Mouse (Mus musculus) common myeloid progenitor, adult 5-6 weeks (primary cell): ENCODE measurements around the gene Klrb1a. TPM values are rescaled to one million over a fixed set of nuclear protein-coding genes. Genes with fewer than 3 reads are reported as not detected.
A peak's percentile ranks its signal among the peaks of the same experiment; 100 is the strongest.
"Not testable (repeated sequence)": the region's sequence is repeated elsewhere in the genome, so short reads cannot be mapped to it uniquely, and the experiment has no call there.

Experiments
- ATAC-seq: replicated peaks from 2 replicates; pipeline ENCODE4 v1.8.0; 2016; ENCODE audit warnings: low read depth, mild to moderate bottlenecking, moderate TSS enrichment, inconsistent platforms; ENCODE audit not compliant: poor library complexity, severe bottlenecking
- total RNA-seq: library from RNA; stranded (forward); fragments of 200-1000, 187-1606 nt; gene quantifications from 2 replicates; pipeline ENCODE4 v1.2.3, GENCODE M21; 2017

The Klrb1a gene
- total RNA-seq, result not detected in 2 replicates

GRCm38 (mm10) chr6:128623433-128623832, at the start of gene Klrb1a:
Gene Klrb1a (minus strand): TSS chr6:128623533.
- ATAC-seq, result not testable (repeated sequence)

DNA sequence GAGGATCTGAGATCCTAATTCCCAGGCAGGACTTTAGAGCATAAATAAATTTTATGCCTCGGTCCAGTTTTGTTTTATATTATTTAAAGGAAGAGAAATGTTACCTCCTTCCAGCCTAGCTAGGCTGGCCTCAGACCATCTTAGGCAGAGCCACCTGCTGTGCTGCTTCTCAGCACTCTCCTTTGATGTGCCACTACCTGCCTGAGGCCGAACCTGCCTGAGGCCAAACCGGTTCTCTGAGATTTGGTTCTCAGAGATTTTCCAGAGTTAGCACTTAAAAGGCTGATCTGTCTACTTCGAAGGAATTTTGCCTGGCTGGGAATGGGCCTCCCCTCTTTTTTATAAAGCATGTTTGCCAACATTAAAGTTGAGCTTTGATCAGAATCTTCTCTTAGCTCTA, 46.6 kb upstream of the Klrb1a start:
- no peak for ATAC-seq

GRCm38 (mm10) chr6:128662206-128662605, 38.9 kb upstream of the Klrb1a start, which contains the start of gene Clec2h:
Gene Clec2h (plus strand): TSS chr6:128662385.
- ATAC-seq, result peak; percentile 54

- no peak for ATAC-seq
These were observed 37.9 kb upstream of the Klrb1a start for GRCm38 (mm10) chr6:128661249-128661648.

DNA sequence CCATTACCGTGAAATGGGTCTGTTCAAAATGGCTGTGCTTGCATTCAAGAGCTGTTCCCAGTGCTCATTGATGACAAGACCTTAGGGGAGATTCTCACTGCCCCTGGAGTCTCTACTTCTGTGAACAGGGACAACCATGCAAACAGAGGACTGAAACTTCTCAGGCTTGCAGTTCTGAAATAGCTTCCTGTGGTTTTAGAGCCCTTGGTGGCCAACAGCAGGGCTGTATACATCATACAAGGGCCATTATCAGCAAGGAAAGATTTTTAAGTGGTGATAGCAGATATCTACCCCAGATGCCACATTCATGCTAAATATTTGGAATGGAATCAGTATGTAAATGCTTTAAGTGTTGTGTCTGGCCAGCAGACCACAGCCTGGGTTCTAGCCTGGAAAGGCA, 29.6 kb upstream of the Klrb1a start:
- peak; percentile 68 for ATAC-seq

GRCm38 (mm10) chr6:128650827-128651226, 27.5 kb upstream of the Klrb1a start:
- ATAC-seq, result not testable (repeated sequence)

- ATAC-seq, result no peak
These were observed 26.9 kb upstream of the Klrb1a start for GRCm38 (mm10) chr6:128650187-128650586.

DNA sequence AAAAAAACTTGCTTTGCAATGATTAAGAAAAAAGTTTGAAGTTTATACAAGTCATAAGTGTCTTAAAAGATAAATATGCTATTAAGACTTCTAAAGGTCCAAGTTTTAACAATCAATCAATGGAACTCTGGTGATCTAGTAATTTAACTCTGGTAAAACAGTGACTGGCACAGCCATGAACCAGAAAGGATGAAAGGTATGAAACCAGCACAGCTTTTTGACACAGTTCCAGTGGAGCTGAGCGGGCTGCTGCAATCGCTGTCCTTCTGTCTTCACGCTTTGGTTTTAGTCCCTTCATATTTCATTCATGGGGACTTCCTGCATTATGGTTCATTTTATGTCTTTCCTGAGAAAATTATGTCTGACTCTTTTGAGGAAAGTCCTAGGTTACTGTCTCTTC, 26.3 kb upstream of the Klrb1a start:
- no peak for ATAC-seq

DNA sequence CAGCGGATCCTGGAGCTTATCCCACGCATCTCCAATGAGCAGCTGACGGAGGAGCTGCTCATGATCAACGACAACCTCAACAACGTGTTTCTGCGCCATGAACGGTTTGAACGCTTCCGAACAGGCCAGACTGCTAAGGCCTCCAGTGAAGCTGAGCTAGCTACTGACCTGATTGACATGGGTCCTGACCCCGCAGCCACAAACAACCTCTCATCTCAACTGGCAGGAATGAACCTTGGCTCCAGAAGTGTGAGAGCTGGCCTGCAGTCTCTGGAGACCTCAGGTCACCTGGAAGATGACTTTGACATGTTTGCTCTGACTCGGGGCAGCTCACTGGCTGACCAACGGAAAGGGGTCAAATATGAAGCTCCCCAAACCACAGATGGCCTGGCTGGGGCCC, 22.4 kb upstream of the Klrb1a start:
- ATAC-seq, result not testable (repeated sequence)

- ATAC-seq, result peak; percentile 59
These were observed 21.4 kb upstream of the Klrb1a start for GRCm38 (mm10) chr6:128644694-128645093.

- no peak for ATAC-seq
These were observed 20.7 kb upstream of the Klrb1a start for GRCm38 (mm10) chr6:128643999-128644398.

GRCm38 (mm10) chr6:128641116-128641716, 17.9 kb upstream of the Klrb1a start:
- peak; percentile 39; the same call in 1 of the 2 replicates for ATAC-seq

- ATAC-seq, result no peak
These were observed 17.3 kb upstream of the Klrb1a start for GRCm38 (mm10) chr6:128640673-128641072.

- not testable (repeated sequence) for ATAC-seq
These were observed 7.9 kb upstream of the Klrb1a start for GRCm38 (mm10) chr6:128630912-128631905.

- ATAC-seq, result peak; percentile 95
These were observed 6.7 kb upstream of the Klrb1a start for GRCm38 (mm10) chr6:128629771-128630739.

- not testable (repeated sequence) for ATAC-seq
These were observed 1.9 kb upstream of the Klrb1a start for GRCm38 (mm10) chr6:128625246-128625645.

DNA sequence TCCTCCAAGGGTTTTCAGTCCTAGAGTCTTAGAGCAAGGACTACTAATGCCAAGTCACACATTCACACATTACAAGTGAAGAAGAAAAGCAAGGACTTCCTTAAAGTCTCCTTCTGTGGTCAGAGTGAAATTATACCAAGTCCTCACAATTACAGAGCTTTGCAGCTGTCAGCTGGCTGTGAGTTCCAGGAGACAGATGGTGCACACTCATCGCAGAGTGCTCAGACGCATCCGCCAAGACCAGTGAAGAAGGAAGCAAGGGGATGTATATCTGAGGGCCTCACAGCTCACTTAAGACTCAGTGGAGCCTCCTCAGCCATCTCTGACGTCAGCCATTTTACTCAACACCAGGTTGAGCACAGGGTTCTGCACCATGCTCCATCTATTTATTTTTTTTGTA, 1.1 kb upstream of the Klrb1a start:
- ATAC-seq, result peak; percentile 85

- ATAC-seq, result no peak
These were observed 600 bp downstream of the Klrb1a start for GRCm38 (mm10) chr6:128622733-128623132.

DNA sequence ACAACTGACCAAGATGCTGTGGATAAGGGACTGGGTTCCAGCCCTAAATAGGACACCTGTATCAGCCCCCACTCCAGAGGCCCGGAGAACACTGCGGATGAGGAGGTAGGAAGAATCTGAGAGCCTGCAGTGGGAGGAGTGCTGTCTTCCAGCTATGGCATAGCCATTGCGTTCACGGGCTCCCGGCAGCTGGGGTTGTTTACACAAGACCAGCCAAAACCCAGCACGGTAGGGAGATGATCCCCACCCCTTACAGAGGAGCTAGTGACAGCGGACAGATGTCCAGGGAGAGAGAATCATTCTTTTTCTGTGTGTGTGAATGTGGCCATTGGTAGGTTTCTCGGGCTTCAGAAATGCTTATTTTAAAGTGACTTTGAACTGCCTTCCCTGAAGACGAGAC, 17.0 kb downstream of the Klrb1a start:
- ATAC-seq, result no peak

DNA sequence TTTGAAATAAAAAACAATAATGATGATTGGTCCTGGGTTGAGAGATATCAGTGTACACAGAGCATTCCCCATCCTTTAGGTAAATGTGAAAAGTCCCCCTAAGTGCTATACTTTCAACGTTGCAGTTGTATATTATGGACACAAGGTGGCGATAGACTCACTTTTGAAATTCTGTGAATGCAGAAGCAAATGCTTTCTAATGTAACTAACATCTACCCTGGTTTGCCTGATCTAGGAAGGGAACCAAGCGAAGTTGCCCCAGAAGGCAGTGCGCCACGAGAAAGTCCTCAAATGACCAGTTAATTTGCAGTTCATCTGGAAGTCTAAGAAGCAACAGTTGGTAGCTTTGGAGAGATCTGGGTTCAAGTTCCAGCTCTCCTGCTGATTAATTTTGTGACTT, 18.8 kb downstream of the Klrb1a start:
- peak; percentile 97 for ATAC-seq
